Mouse (Mus musculus) erythroblast, embryonic 14.5 days (primary cell): ENCODE data around the gene Spred1. TPM values are rescaled to one million over a fixed set of nuclear protein-coding genes. Genes with fewer than 3 reads are reported as not detected.
"Not testable (repeated sequence)": the region's sequence is repeated elsewhere in the genome, so short reads cannot be mapped to it uniquely, and the experiment has no call there.

Source experiments
- H3K27me3 ChIP-seq: 2 replicates; pipeline ENCODE4 v1.6.1; 2012; ENCODE audit warnings: inconsistent platforms; ENCODE audit not compliant: control insufficient read depth
- H3K36me3 ChIP-seq: 2 replicates; pipeline ENCODE4 v1.6.1; 2012; ENCODE audit warnings: mild to moderate bottlenecking, inconsistent platforms; ENCODE audit not compliant: control insufficient read depth
- H3K4me1 ChIP-seq: 2 replicates; pipeline ENCODE4 v1.6.1; 2012; ENCODE audit warnings: inconsistent platforms; ENCODE audit not compliant: control insufficient read depth
- H3K4me3 ChIP-seq: replicated peaks from 2 replicates; pipeline ENCODE3; 2012; ENCODE audit warnings: moderate library complexity, mild to moderate bottlenecking, inconsistent platforms
- H3K9me3 ChIP-seq: 2 replicates; pipeline ENCODE4 v1.6.1; 2012; ENCODE audit warnings: low read length, inconsistent platforms, mixed read lengths; ENCODE audit not compliant: control insufficient read depth
- GATA1 ChIP-seq: IDR thresholded peaks from 2 replicates; pipeline ENCODE4 v1.6.1; 2012; ENCODE audit warnings: low read length, inconsistent platforms, mixed read lengths
- TAL1 ChIP-seq: IDR thresholded peaks from 3 replicates; pipeline ENCODE4 v1.6.1; 2012; ENCODE audit warnings: low read length, inconsistent platforms, mixed read lengths
- polyA plus RNA-seq: library from polyadenylated mRNA; stranded (reverse); fragments of >175 nt; gene quantifications from 2 replicates; pipeline ENCODE4 v1.2.3, GENCODE M21; 2012

Gene Spred1
- polyA plus RNA-seq, 1 experiment = 0.02 TPM

DNA sequence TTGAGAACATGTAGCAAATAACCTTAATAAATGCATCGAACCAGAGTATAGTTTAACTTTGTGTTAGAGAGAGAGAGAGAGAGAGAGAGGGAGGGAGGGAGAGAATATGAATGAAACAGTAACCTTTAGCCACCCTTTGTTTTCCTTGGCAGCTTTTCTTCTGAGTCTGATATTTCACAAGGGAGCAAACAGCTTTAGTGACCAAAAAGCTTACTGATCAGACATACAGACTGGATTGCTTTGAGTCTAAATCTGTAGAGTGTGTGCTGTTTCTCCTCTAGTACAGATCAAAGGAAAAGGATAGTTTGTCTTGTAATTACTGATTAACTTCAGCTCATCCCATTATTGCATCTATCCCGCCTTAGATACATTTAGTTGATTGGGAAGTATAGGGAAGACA lies 8.0 kb downstream of the Spred1 start:
- no peaks in the 10 kb centered on the region for H3K9me3 ChIP-seq
- TF ChIP-seq TAL1 = no peak
- H3K36me3 ChIP-seq = no peaks in the 10 kb centered on the region
- H3K27me3 ChIP-seq = no peaks in the 10 kb centered on the region
- no peak overlapping the region for H3K4me3 ChIP-seq
- no peaks in the 10 kb centered on the region for H3K4me1 ChIP-seq

DNA sequence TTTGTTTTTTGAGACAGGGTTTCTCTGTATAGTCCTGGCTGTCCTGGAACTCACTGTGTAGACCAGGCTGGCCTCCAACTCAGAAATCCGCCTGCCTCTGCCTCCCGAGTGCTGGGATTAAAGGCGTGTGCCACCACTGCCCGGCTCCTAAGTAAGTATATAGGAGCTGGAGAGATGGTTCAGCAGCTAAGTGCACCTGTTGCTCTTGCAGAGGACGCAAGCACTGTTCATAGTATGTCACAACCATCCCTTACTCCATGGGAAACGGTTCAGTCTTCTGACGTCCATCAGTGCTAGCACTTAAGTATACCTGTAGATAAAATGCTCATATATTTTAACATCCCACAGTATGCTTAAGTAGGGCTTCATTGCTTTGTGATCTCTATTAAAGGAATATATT lies 9.9 kb downstream of the Spred1 start:
- H3K4me3 ChIP-seq, H3K27me3 ChIP-seq, H3K9me3 ChIP-seq, H3K36me3 ChIP-seq, H3K4me1 ChIP-seq: not testable (repeated sequence)

DNA sequence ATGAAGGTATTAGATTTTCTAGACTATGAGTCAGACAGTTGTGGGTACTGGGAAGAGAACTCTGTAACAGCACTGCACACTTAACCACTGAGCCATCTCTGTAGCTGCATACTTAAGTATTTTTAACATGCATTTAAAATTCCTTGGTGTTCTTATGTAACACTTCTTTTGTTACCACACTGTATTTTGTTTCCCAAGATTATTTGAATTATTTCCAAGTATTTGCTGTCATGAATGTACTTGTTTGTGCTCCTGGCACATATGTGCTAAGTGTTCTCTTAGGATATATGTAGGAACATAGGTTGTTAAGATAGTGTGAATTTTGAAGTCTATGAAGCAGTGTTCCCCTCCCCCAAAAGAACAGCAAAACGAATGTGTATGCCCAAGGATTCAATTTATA lies 10.7 kb downstream of the Spred1 start:
- Histone ChIP-seq H3K4me1 (peaks cover 2% of the 10 kb centered on the region; the same call in 1 of the 2 replicates), H3K27me3 (no peaks in the 10 kb centered on the region), H3K9me3 (no peaks in the 10 kb centered on the region), H3K36me3 (no peaks in the 10 kb centered on the region), H3K4me3 (no peak overlapping the region)
- TF ChIP-seq TAL1 (no peak), GATA1 (no peak)

DNA sequence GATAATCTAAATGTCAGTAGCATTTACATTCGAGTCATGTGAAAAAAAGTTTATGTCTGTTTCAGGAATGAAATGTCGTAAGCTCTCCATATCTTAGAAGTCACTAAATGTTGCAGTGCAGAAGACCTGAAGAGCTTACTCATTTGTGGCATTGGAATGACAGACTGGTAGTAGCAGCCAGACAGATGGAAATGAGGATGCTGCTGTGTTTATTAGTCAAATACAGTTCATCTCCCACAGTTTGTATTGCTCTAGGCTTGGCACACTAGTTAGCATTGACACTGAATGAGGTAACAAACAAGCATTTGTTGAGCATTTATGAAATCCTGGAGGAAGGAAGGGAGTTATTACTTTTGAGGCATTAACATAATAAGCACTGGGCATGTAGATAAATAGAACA lies 12.4 kb downstream of the Spred1 start:
- Histone ChIP-seq H3K36me3 (no peaks in the 10 kb centered on the region), H3K4me3 (no peak overlapping the region), H3K9me3 (no peaks in the 10 kb centered on the region), H3K27me3 (no peaks in the 10 kb centered on the region), H3K4me1 (peaks cover 2% of the 10 kb centered on the region; the same call in 1 of the 2 replicates)
- no peak for TF ChIP-seq TAL1
- no peak for TF ChIP-seq GATA1

DNA sequence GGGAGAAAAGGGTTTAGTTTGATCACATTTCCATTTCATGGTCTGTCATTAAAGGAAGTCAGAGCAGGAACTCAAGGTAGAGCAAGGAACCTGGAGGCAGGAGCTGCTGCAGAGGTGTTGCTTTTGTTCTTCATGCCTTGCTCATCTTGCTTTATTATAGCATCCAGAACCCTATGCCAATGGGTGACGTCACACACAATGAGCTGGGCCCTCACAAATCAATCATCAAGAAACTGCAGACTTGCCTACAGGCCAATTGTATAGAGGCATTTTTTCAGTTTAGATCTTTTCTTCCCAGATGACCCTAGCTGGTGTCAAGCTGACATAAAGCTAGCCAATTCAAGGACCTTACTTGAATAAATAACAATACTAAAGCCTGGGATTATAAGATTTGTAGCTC lies 16.6 kb downstream of the Spred1 start:
- no peaks in the 10 kb centered on the region for H3K36me3 ChIP-seq
- H3K9me3 ChIP-seq = no peaks in the 10 kb centered on the region
- no peak for TF ChIP-seq GATA1
- no peak for TF ChIP-seq TAL1
- no peak overlapping the region for H3K4me3 ChIP-seq
- no peaks in the 10 kb centered on the region for H3K27me3 ChIP-seq
- peaks cover 2% of the 10 kb centered on the region; the same call in 1 of the 2 replicates for H3K4me1 ChIP-seq

DNA sequence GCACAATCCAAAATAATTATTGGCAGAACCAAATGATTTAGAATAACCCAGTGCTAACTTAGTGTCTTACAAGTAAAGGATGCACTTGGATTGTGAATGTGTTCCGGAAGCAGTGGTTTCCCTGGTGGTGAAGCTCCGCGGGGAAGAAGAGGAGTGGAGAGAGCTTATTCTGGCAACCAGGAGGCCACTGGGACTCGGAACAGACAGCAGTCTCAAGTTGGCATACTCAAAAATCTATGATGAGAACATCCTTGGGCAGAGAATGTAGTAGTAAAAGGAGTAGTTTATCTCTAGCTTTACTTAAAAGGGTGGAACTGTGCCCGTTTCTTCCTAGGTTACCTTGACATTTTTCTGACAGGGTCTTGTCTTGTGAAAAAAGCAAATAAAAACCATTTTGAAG lies 17.8 kb downstream of the Spred1 start:
- no peak for TF ChIP-seq TAL1
- TF ChIP-seq GATA1 = no peak
- Histone ChIP-seq H3K27me3 (no peaks in the 10 kb centered on the region), H3K4me1 (peaks cover 2% of the 10 kb centered on the region; the same call in 1 of the 2 replicates), H3K4me3 (no peak overlapping the region), H3K36me3 (no peaks in the 10 kb centered on the region), H3K9me3 (no peaks in the 10 kb centered on the region)

DNA sequence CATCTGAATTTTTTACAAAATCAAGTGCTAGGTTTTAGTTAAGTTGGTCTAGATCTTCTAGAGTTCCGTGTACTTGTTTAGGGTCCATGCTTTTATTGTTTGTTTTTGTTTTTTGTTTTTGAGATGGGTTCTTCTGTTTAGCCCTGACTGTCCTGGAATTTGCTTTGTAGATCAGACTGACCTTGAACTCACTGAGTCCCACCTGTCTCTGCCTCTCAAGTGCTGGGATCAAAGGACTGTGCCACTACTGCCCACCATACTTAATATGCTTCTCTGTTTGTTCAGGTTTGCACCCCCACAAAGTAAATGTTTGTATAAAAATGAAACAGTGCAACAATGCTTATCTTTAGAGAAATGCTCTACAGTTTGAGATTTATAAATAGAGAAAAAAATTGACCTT lies 18.8 kb downstream of the Spred1 start:
- no peak for TF ChIP-seq TAL1
- TF ChIP-seq GATA1 = no peak
- no peak overlapping the region for H3K4me3 ChIP-seq
- H3K27me3 ChIP-seq = no peaks in the 10 kb centered on the region
- H3K4me1 ChIP-seq = peaks cover 2% of the 10 kb centered on the region; the same call in 1 of the 2 replicates
- H3K36me3 ChIP-seq = no peaks in the 10 kb centered on the region
- no peaks in the 10 kb centered on the region for H3K9me3 ChIP-seq

DNA sequence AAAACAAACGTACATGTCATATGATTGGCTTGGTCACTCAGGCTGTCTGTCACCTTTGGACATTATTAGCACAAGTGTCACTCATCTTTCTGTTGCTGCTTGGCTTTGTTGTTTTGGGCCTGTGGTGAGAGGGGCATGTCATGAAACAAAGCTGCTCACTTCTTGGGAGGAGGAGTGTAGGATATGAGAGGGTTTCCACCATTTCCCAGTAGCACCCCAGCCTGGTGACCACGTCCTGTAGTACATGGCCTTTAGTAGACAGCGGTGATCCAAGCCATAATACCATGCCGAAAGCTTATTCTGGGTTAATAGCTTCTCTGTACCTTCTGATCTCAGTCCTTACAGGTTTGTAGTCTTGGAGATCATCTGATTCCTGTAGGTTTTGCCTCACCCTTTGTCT lies 21.9 kb downstream of the Spred1 start:
- TF ChIP-seq GATA1 (no peak), TAL1 (no peak)
- no peak overlapping the region for H3K4me3 ChIP-seq
- no peaks in the 10 kb centered on the region for H3K36me3 ChIP-seq
- H3K27me3 ChIP-seq = no peaks in the 10 kb centered on the region
- H3K4me1 ChIP-seq = no peaks in the 10 kb centered on the region
- H3K9me3 ChIP-seq = no peaks in the 10 kb centered on the region

DNA sequence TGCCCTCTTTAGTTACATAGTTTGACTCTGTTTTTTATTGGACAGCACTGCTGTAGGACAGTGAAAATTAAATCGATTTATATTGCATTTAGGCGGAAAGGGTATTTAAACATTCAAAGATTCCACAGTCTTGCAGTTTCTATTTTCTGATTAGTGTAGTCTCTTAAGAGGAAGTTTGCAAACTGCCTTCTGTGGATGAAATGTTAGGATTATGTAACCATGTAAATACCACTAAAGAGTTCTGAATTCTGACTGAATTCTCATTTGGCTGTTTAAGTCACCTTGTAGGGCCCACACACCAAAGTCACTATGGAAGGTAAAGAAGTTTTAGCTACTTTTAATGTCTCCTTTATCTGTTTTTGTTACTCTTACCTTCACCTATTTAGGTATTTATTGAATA lies 24.9 kb downstream of the Spred1 start:
- H3K27me3 ChIP-seq = no peaks in the 10 kb centered on the region
- no peaks in the 10 kb centered on the region for H3K9me3 ChIP-seq
- H3K4me3 ChIP-seq = no peak overlapping the region
- TF ChIP-seq TAL1 (no peak), GATA1 (no peak)
- H3K4me1 ChIP-seq = no peaks in the 10 kb centered on the region; the same call in 1 of the 2 replicates
- H3K36me3 ChIP-seq = no peaks in the 10 kb centered on the region

DNA sequence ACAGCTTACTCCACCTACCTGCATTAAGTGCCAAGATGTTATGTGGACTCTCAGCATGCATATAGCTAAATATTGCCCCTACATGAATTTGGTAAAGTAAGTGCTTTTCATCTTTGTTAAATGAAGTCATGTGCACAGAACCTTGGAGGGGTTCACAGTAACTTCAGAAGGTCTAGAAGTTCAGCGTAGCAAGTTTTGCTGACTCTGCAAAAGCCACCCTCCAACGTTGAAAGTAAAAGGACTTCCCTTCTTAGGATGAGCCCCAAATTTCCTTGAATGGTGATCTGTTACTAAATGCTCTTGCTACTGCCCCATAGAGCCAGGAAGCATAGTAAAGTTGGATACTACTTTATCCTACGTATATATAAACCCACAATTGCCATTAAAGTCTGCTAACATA lies 25.4 kb downstream of the Spred1 start:
- TF ChIP-seq GATA1 (no peak), TAL1 (no peak)
- no peaks in the 10 kb centered on the region for H3K36me3 ChIP-seq
- H3K4me3 ChIP-seq = no peak overlapping the region
- no peaks in the 10 kb centered on the region for H3K9me3 ChIP-seq
- H3K27me3 ChIP-seq = no peaks in the 10 kb centered on the region
- no peaks in the 10 kb centered on the region; the same call in 1 of the 2 replicates for H3K4me1 ChIP-seq
